Mouse (Mus musculus) olfactory bulb, adult 2 months (tissue): ENCODE results near the gene Stk38.

Source experiments
- CTCF ChIP-seq: fragments of 200-500 bp; IDR thresholded peaks from 2 replicates; pipeline ENCODE4 v1.5.1; 2012; ENCODE audit warnings: low read depth, mild to moderate bottlenecking, low read length, moderate library complexity; ENCODE audit not compliant: insufficient read depth
- POLR2A ChIP-seq: fragments of 200-500 bp; IDR thresholded peaks from 2 replicates; pipeline ENCODE4 v1.6.1; 2012; ENCODE audit warnings: mild to moderate bottlenecking, low read depth, low read length, moderate library complexity; ENCODE audit not compliant: insufficient read depth

DNA sequence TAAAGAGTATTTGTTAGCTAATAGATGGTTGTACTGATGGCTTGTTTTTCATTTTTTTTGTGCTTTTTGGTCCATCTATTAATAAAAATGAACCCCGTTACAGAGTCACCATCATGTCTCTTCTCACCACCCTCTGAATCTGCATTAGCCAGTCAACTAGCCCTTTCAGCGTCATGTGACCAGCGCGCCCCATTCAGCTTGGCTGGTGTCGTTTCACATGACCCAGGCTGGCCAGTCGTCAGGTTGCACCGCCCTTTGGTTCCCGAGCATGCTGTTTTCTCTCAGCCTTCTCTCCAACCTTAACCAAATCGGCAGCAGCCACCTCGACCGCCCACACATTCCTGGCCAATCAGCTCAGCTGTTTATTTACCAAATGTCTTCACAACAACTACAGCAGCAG, 31.6 kb upstream of the Stk38 start:
- TF ChIP-seq POLR2A (no peak), CTCF (no peak)
